Mouse (Mus musculus) lung, adult 2 months (tissue): ENCODE data around the gene Zfp3.

Source experiments
- CTCF ChIP-seq: fragments of 200-500 bp; IDR thresholded peaks from 2 replicates; pipeline ENCODE4 v1.5.1; 2011; ENCODE audit warnings: mild to moderate bottlenecking, low read length, control low read depth; ENCODE audit not compliant: insufficient read depth
- POLR2A ChIP-seq: fragments of 200-500 bp; IDR thresholded peaks from 2 replicates; pipeline ENCODE4 v1.6.1; 2011; ENCODE audit warnings: low read depth, mild to moderate bottlenecking, control low read depth, low read length, borderline replicate concordance; ENCODE audit errors: extremely low read depth

DNA sequence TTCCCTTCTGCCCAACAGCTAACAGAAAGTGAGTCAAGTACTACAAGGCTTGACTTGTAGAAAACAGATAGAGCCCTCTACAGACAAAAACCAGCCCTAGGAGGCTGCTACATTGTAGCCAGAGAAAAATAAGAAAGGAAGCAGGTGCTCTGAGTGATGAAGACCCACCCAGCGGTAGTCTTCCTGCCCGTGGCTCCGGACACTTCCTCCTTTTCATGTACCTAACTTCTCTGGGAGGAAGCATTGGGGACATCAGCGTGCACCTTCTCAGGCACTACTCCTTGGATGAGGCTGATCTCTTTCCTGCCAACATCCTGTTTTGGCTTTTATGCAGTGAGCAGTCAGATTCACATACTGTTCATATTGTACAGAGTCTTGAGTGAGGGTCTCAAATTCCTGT is 42.7 kb downstream of the Zfp3 start:
- TF ChIP-seq POLR2A (no peak), CTCF (no peak)
